ENCODE assay signal across 23 mouse cellular contexts in genomic region chr1:164450231-164450630, GRCm38 (mm10). TPM values are rescaled to one million over a fixed set of nuclear protein-coding genes. Genes with fewer than 3 reads are reported as not detected.
DNase-seq lines count a peak whose midpoint lies in the region; ATAC-seq and TF ChIP-seq lines count a peak whose summit lies in the region.
"Had no signal": no experiment of that assay in that cellular context is flagged by ENCODE, and none has a peak within 500 bp of the region (broad histone marks: within the 10 kb centered on the region; RNA-seq: fewer than 3 reads in every experiment).

No protein-coding gene starts in this region.

- peaks cover 31% of the 10 kb centered on the region for H3K36me3 ChIP-seq in heart, adult 2 months (ENCODE audit: control insufficient read depth, insufficient read depth, low read length)
- H3K36me3 ChIP-seq in heart, postnatal 0 days (replicated peaks; ENCODE audit: control insufficient read depth, insufficient read depth, low read length): peaks cover 45% of the 10 kb centered on the region
- peaks cover 92% of the 10 kb centered on the region for H3K36me3 ChIP-seq in small intestine, adult 2 months (ENCODE audit: control insufficient read depth, insufficient read depth, low read length)
- H3K36me3 ChIP-seq: embryonic facial prominence, embryonic 15.5 days; liver, embryonic 13.5 days; stomach, embryonic 15.5 days had no signal

- WGBS in heart, adult 2 months: 41% methylated on average over 4 of the region's 4 CpGs
- WGBS in heart, postnatal 0 days: 41% methylated on average over 4 of the region's 4 CpGs
- WGBS in small intestine, adult 2 months: 36% methylated on average over 4 of the region's 4 CpGs

- H3K9me3 ChIP-seq in heart, postnatal 0 days (replicated peaks; ENCODE audit: control insufficient read depth, low read length): no peaks in the 10 kb centered on the region
- H3K9me3 ChIP-seq: embryonic facial prominence, embryonic 10.5 days; embryonic facial prominence, embryonic 15.5 days; forebrain, embryonic 12.5 days; hindbrain, embryonic 13.5 days; liver, embryonic 13.5 days; neural tube, embryonic 12.5 days; stomach, embryonic 15.5 days had no signal

- TF ChIP-seq POLR2A in heart, adult 2 months (IDR thresholded peaks at IDR 0.05; ENCODE audit: insufficient read depth, low read depth, low read length): no peak
- no peak for TF ChIP-seq POLR2A in small intestine, adult 2 months (IDR thresholded peaks at IDR 0.05; ENCODE audit: low read depth, low read length)

- no peaks in the 10 kb centered on the region for H3K79me2 ChIP-seq in heart, adult 2 months (replicated peaks; ENCODE audit: control insufficient read depth, insufficient read depth, low read length)

- H3K4me1 ChIP-seq in heart, adult 2 months (ENCODE audit: control insufficient read depth, insufficient read depth, low read length): peaks cover 8% of the 10 kb centered on the region
- H3K4me1 ChIP-seq in heart, postnatal 0 days (ENCODE audit: control insufficient read depth, insufficient read depth): peaks cover 35% of the 10 kb centered on the region
- peaks cover 22% of the 10 kb centered on the region for H3K4me1 ChIP-seq in small intestine, adult 2 months (ENCODE audit: control insufficient read depth, insufficient read depth, insufficient read length, low read length)
- H3K4me1 ChIP-seq: stomach, embryonic 15.5 days had no signal

- no peak overlapping the region for H3K4me3 ChIP-seq in heart, adult 2 months
- no peak overlapping the region for H3K4me3 ChIP-seq in heart, postnatal 0 days (ENCODE audit: low read depth, low read length)
- peak overlapping the region; percentile 2; the same call in 1 of the 2 replicates for H3K4me3 ChIP-seq in left cerebral cortex, adult 2 months
- H3K4me3 ChIP-seq in small intestine, adult 2 months (ENCODE audit: low read depth, low read length): no peak overlapping the region
- H3K4me3 ChIP-seq: embryonic facial prominence, embryonic 10.5 days; embryonic facial prominence, embryonic 15.5 days; forebrain, embryonic 12.5 days; hindbrain, embryonic 13.5 days; liver, embryonic 13.5 days; neural tube, embryonic 12.5 days; stomach, embryonic 15.5 days had no signal

- intact Hi-C loops in heart, adult 2 months (cut with DNase I): no loop called here
- intact Hi-C loops in left cerebral cortex, adult 2 months (cut with DNase I): no loop called here
- intact Hi-C loops in left cerebral cortex, postnatal 25 days (cut with DNase I): no loop called here

- TF ChIP-seq EP300 in heart, adult 2 months (IDR thresholded peaks at IDR 0.05; ENCODE audit: insufficient read depth, low read depth, low read length): no peak
- no peak for TF ChIP-seq EP300 in heart, postnatal 0 days (IDR thresholded peaks at IDR 0.05; ENCODE audit: low read depth)

- TF ChIP-seq CTCF in heart, adult 2 months (IDR thresholded peaks at IDR 0.05): no peak
- no peak for TF ChIP-seq CTCF in heart, postnatal 0 days (IDR thresholded peaks at IDR 0.05; ENCODE audit: low read depth)
- TF ChIP-seq CTCF in left cerebral cortex, adult 2 months (IDR thresholded peaks at IDR 0.05): no peak
- TF ChIP-seq CTCF in small intestine, adult 2 months (IDR thresholded peaks at IDR 0.05; ENCODE audit: extremely low read depth, insufficient read length, insufficient replicate concordance, low read depth, low read length): no peak

- ATAC-seq in heart, postnatal 0 days (ENCODE audit: insufficient read depth, low read depth): no peak
- ATAC-seq: forebrain, postnatal 0 days; Patski had no signal

- no peak overlapping the region for H3K4me2 ChIP-seq in heart, postnatal 0 days (ENCODE audit: low read depth, low read length)
- H3K4me2 ChIP-seq: embryonic facial prominence, embryonic 15.5 days; forebrain, embryonic 12.5 days; hindbrain, embryonic 13.5 days; liver, embryonic 13.5 days; neural tube, embryonic 12.5 days; stomach, embryonic 15.5 days had no signal

- H3K27ac ChIP-seq in heart, adult 2 months: peak overlapping the region; percentile 67
- H3K27ac ChIP-seq in heart, postnatal 0 days (ENCODE audit: low read depth): peak overlapping the region; percentile 28; the same call in 1 of the 2 replicates
- H3K27ac ChIP-seq in left cerebral cortex, adult 2 months: no peak overlapping the region; the same call in 1 of the 2 replicates
- H3K27ac ChIP-seq in small intestine, adult 2 months (ENCODE audit: insufficient read depth, low read depth, low read length): peak overlapping the region; percentile 84
- H3K27ac ChIP-seq: embryonic facial prominence, embryonic 10.5 days; embryonic facial prominence, embryonic 15.5 days; forebrain, embryonic 12.5 days; hindbrain, embryonic 13.5 days; liver, embryonic 13.5 days; neural tube, embryonic 12.5 days; stomach, embryonic 15.5 days had no signal

- H3K27me3 ChIP-seq in heart, adult 2 months (ENCODE audit: control insufficient read depth, insufficient read depth, low read length): no peaks in the 10 kb centered on the region
- no peaks in the 10 kb centered on the region for H3K27me3 ChIP-seq in heart, postnatal 0 days (ENCODE audit: control insufficient read depth, insufficient read depth, low read length)
- no peaks in the 10 kb centered on the region for H3K27me3 ChIP-seq in small intestine, adult 2 months (ENCODE audit: control insufficient read depth, insufficient read depth, low read length)
- H3K27me3 ChIP-seq: forebrain, embryonic 12.5 days; hindbrain, embryonic 13.5 days; neural tube, embryonic 12.5 days; Patski; stomach, embryonic 15.5 days had no signal

- no peak overlapping the region for H3K9ac ChIP-seq in heart, adult 2 months (ENCODE audit: low read depth, low read length)
- H3K9ac ChIP-seq in heart, postnatal 0 days (replicated peaks; ENCODE audit: low read depth, low read length): no peak overlapping the region
- H3K9ac ChIP-seq: embryonic facial prominence, embryonic 15.5 days; forebrain, embryonic 12.5 days; forebrain, postnatal 0 days; hindbrain, embryonic 13.5 days; liver, embryonic 13.5 days; neural tube, embryonic 12.5 days; stomach, embryonic 15.5 days had no signal

- no peak for DNase-seq in heart, adult 2 months
- no peak for DNase-seq in heart, adult 9 months (ENCODE audit: low spot score in 2 of 2)
- no peak for DNase-seq in heart, postnatal 0 days (ENCODE audit: low spot score)
- DNase-seq in heart, postnatal 4 days: no peak
- DNase-seq in left cerebral cortex, adult 2 months (ENCODE audit: extremely low spot score in 1 of 2, low spot score in 2 of 2): no peak
- DNase-seq in left cerebral cortex, postnatal 25 days (ENCODE audit: low spot score in 2 of 2): no peak
- DNase-seq in liver: no peak
- DNase-seq: cerebellum, adult 8-10 months; forebrain, postnatal 0 days; gastrocnemius, postnatal 10 days; left cerebral cortex, postnatal 4 days; liver, embryonic 13.5 days; lung, adult 18-20 months; lung, postnatal 4 days; midbrain, embryonic 14.5 days had no signal

RNA-seq across cellular contexts. Expression of gene Atp1b1, which starts 7.9 kb away (rescaled TPM):
- 100 to 1,000 TPM; 328 to 391 TPM for total RNA-seq in heart, adult 2 months (2021)
- 136 and 178 TPM in 2 replicates for polyA plus RNA-seq in heart, adult 2 months (2012; rRNA removed)
- total RNA-seq in heart, postnatal 0 days (2014; rRNA removed; ENCODE audit: low replicate concordance): 149 and 175 TPM in 2 replicates
- polyA plus RNA-seq in heart, postnatal 0 days (2015; fragmentation: Nextera tagmentation; extraction: Ambion mirVana): 308 TPM in 2 replicates
- total RNA-seq in heart, postnatal 4 days (2021): 100 to 1,000 TPM; 423 to 424 TPM
- total RNA-seq in left cerebral cortex, adult 2 months (2021): 1,000 to 10,000 TPM; 1,624 to 1,674 TPM
- 1,000 to 10,000 TPM; 1,756 to 1,769 TPM for total RNA-seq in left cerebral cortex, postnatal 25 days (2021)
- polyA plus RNA-seq in small intestine, adult 2 months (2012; rRNA removed): 204 and 369 TPM in 2 replicates
